Comparison of ENCODE assay signal across 8 mouse cellular contexts in the genomic region with DNA sequence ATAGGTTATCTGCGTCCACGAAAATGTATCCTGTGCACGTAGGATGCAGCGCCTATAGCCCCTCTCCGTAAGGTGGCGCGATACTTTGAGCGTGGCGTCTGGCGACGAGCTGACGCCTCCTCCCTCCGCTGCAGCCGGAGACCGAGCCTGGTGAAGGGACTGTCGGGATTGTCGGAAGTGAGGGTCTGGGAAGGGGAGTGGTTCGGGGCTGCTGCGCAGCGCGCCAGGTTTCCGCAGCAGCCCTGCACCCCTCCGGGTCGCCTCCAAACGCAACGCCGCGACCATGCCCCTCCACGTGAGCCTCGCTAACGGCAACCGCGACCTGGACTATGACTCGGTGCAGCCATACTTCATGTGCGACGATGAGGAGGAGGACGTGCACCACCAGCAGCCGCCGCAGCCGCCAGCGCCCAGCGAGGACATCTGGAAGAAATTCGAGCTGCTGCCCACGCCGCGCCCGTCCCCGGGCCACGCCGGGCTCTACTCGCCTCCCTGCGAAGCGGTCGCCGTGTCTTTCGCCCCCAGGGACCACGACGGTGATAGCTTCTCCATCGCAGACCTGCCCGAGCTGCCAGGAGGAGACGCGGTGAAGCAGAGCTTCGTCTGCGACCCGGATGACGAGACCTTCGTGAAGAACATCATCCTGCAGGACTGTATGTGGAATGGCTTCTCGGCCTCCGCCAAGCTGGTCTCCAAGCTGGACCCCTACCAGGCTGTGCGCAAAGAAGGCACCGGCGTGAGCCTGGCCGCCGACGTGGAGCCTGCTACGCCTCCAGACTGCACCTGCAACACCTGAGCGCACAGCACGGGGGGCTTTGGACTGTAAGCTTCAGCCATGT. TPM values are rescaled to one million over a fixed set of nuclear protein-coding genes. Genes with fewer than 3 reads are reported as not detected.
A peak's percentile ranks its signal among the peaks of the same experiment; 100 is the strongest.
DNase-seq lines count a peak whose midpoint lies in the region; ATAC-seq lines count a peak whose summit lies in the region.

Gene Bmyc, plus strand, starts transcription at position 97 of the 839 bp plus-strand sequence.

- peak within 1 kb of the TSS; percentile 84 for H3K9ac ChIP-seq in intestine, embryonic 15.5 days

- peak; percentile 93 for ATAC-seq in intestine, embryonic 15.5 days

- peak within 1 kb of the TSS; percentile 75 for H3K4me3 ChIP-seq in intestine, embryonic 15.5 days (replicated peaks)
- peak within 1 kb of the TSS; percentile 94 for H3K4me3 ChIP-seq in megakaryocyte, embryonic 14.5 days (replicated peaks)

- intact Hi-C loops in left cerebral cortex, postnatal 10 days (cut with DNase I), result no loop called here

- DNase-seq in adrenal gland, postnatal 14 days, result peak; percentile 90
- peak; percentile 74 for DNase-seq in embryo, embryonic 11.5 days (ENCODE audit: low read depth, low spot score)
- no peak for DNase-seq in gonadal fat pad, adult 2 months (ENCODE audit: low read depth)
- peak; percentile 87 to 90 for DNase-seq in left cerebral cortex, postnatal 10 days (ENCODE audit: extremely low spot score in 1 of 2, low spot score in 2 of 2)
- peak; percentile 85 for DNase-seq in right cerebral cortex, postnatal 14 days
- peak; percentile 74 to 76 for DNase-seq in urinary bladder, postnatal 4 days (ENCODE audit: low spot score in 2 of 2)

- peaks cover 3% of the 10 kb centered on the region; the same call in 1 of the 2 replicates for H3K36me3 ChIP-seq in intestine, embryonic 15.5 days
- no peaks in the 10 kb centered on the region for H3K36me3 ChIP-seq in megakaryocyte, embryonic 14.5 days (replicated peaks; ENCODE audit: low read length)

- peak within 1 kb of the TSS; percentile 81 for H3K27ac ChIP-seq in intestine, embryonic 15.5 days

- H3K27me3 ChIP-seq in intestine, embryonic 15.5 days (replicated peaks), result no peaks in the 10 kb centered on the region
- peaks cover 57% of the 10 kb centered on the region for H3K27me3 ChIP-seq in megakaryocyte, embryonic 14.5 days (replicated peaks)

- H3K9me3 ChIP-seq in intestine, embryonic 15.5 days, result no peaks in the 10 kb centered on the region
- no peaks in the 10 kb centered on the region for H3K9me3 ChIP-seq in megakaryocyte, embryonic 14.5 days

- H3K4me2 ChIP-seq in intestine, embryonic 15.5 days (replicated peaks), result peak within 1 kb of the TSS; percentile 90

- under 1% methylated on average over 78 of the region's 78 CpGs for WGBS in intestine, embryonic 15.5 days

- H3K4me1 ChIP-seq in intestine, embryonic 15.5 days (replicated peaks), result peaks cover 10% of the 10 kb centered on the region
- H3K4me1 ChIP-seq in megakaryocyte, embryonic 14.5 days, result peaks cover 33% of the 10 kb centered on the region

RNA-seq across cellular contexts. Expression of gene Bmyc, which starts in this region (rescaled TPM):
- 40.2 and 49.1 TPM in 2 replicates for total RNA-seq in adrenal gland, postnatal 14 days (2021)
- polyA plus RNA-seq in gonadal fat pad, adult 2 months (2012; rRNA removed), result 208 and 344 TPM in 2 replicates
- polyA plus RNA-seq in intestine, embryonic 15.5 days (2015; fragmentation: Nextera tagmentation; extraction: Ambion mirVana), result 87.2 and 98.7 TPM in 2 replicates
- total RNA-seq in left cerebral cortex, postnatal 10 days (2021), result 10 to 100 TPM; 80.8 to 95.4 TPM
- 55.7 and 68.2 TPM in 2 replicates for polyA plus RNA-seq in megakaryocyte, embryonic 14.5 days (2012; ENCODE audit: insufficient read depth, low replicate concordance)
